Mouse (Mus musculus) brain, adult 2 months (tissue): ENCODE measurements around the gene Cmc4.
A peak's percentile ranks its signal among the peaks of the same experiment; 100 is the strongest.

Source experiments
- DNase-seq: peaks from one replicate; pipeline ENCODE4 v3.0.0; 2011; ENCODE audit warnings: low read depth, low spot score

The Cmc4 gene

DNA sequence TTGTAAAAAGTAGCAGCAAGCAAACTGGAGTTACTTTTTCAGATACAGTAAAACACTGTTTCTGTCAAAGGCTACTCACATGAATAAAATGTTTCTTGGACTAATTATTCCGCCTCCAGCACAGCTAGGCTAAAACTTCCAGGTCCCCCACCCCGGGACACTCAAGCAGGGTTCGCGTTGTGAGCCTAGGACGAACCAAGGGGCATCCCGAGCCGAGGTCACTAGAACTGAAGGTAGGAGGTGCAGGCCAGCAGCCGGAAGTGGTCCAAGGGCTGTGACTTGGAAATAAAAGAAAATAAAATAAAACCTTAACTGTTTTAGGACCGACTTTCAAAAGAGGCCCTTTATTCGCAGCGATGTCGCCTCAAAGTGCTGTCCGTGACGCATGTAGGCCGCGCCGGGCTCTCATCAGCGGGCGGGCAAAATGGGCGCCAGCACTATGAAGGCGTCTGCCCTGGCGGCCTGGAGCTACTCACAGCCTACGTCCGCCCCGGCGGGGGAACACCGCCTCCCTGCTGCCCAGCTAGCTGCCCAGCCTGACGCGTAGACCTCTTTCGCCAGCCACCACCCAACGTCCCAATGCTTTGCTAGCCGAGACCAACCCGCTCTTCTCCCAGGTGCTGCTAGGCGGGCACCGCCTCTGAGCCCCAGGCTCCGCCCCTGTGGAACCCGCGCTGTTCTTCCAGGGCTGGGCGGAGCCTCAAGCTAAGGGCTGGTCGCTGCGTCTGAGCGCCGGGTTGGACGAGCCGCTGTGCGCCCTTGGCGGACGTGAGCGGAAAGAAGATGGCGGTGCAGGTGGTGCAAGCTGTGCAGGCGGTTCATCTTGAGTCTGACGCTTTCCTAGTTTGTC, at the start of gene Cmc4, which contains the start of the genes Mtcp1 and Brcc3:
Gene Cmc4, minus strand, starts transcription at position 649 of the 850 bp plus-strand sequence.
Gene Mtcp1, minus strand, starts transcription at position 653 of the 850 bp plus-strand sequence.
Gene Brcc3, plus strand, starts transcription at position 693 of the 850 bp plus-strand sequence.
- peak; percentile 96 for DNase-seq

DNA sequence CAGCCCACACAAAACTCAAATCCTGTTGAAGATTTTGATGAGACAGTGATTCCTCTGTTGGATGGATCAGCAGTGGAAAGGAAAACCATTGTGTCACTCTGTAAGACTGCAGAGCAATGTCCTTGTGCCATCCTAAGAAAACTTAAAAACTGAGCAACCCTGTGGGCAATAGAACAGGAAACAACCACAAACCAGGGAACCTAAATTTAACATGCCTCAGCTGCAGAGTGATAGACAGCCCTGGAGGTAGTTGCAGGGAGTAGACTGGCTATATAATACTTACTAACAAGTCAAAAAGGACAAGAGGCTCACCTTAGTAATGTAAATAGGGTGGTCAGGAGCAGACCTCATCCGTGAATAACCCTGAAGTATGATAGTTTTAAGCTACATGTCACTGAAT, 38.2 kb upstream of the Cmc4 start:
- DNase-seq = no peak

DNA sequence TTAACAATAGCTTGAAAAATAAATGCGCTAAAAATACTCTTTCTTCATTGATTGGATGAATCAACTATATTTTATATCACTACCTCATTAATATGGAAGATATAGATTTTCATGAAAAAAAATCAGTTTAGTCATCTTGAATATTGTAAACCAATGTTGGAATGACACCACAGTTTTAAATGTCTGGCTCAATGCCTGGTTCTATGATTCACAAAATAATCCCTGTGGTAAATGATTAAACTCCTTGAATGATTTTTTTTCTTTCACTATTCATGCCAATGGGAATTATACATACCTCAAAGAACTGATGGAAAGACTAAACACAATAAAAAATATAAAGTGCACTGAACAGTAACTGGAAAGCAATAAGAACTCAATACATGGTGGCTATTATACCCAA, 6.7 kb downstream of the Cmc4 start:
- no peak for DNase-seq

DNA sequence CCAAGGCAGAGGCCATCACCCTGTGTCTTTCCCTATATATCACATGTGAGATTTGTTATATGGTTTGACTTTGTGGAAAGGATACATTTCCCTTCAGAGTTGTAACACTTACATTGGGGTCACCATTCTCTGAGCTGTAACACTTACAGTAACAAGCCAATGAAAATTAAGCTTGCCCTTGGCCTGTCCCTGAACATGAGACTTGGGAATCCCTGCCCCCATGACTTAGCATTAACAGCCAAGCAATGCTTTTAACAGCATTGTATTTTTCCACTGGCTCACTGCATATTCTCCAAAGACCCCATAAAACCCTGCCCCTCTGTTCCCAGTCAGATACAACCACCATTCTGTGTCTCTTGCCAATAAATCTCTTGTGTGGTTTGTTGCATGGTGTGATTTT, 13.0 kb downstream of the Cmc4 start:
- DNase-seq = no peak

- no peak for DNase-seq
Measured at GRCm38 (mm10) chrX:75402668-75403067, 13.7 kb downstream of the Cmc4 start.

- no peak for DNase-seq
Measured at GRCm38 (mm10) chrX:75399471-75399870, 16.9 kb downstream of the Cmc4 start.

DNA sequence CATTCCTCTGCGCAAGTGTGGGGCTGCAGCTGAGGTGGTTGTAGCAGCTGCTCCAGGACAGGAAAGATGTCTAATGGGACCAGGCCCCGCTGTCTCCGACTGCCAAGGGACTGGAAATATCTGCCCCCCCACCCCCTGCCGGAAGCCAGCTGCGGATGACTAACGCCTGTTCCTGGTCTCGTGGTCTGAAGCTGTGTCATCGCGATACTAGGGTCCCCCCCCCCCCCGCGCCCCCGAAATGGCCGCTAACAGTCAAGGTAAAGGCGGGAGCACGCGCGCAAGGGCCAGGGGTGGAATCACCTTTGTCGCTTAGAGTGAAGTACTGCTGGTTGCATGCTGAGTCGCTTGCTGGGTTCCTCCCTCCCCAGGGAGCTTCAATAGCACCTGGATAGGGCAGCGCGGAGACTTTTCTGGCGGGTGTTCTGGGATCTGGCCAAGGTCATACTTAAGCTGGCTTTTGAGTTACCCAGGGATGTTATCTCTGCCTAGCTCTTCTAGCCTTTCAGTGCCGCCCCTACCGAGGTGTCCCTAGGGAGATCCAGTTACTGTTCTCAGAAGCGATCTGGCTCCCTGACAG, 34.1 kb downstream of the Cmc4 start, which contains the start of the genes Fundc2 and F8:
Gene Fundc2, plus strand, starts transcription at position 205 of the 577 bp plus-strand sequence.
Gene F8, minus strand, starts transcription at position 421 of the 577 bp plus-strand sequence.
- peak; percentile 94 for DNase-seq

DNA sequence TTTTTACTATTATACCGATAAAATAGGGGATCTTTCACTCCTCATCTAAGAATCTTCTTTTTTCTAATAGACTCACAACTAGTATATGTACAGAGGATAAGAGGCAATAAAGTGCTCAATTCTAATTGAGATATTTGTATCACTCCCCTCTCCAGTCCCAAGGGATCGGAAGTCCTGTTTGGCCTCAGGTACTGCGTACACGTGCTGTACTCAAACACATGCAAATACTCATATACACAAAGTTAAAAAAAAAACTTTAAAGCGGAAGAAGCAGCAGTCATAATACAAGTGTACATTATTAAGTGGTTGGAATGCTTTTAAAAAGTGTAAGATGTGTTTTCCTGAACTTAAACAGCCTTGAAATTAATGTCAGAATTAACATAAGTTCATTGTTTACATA, 34.7 kb downstream of the Cmc4 start:
- DNase-seq = no peak

DNA sequence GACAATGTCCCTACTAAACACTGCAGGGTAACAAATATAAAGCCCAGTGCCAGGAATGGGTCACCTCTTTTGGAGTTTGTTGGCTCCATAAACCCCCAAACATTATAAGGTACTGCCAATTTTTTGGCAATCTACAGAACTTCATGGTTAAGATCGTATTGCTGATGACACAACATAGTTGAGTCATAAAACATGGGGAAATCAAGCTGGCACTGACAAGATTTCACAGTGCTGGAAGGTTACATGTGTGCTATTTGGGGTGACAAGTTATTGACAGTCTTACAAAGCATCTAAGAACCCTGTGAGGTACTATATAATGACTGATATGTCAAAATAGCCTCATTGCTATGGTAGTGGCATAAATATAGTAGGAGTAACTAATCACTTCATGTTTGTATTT, 35.2 kb downstream of the Cmc4 start:
- DNase-seq = no peak

- no peak for DNase-seq
Measured at GRCm38 (mm10) chrX:75376815-75377214, 39.6 kb downstream of the Cmc4 start.

DNA sequence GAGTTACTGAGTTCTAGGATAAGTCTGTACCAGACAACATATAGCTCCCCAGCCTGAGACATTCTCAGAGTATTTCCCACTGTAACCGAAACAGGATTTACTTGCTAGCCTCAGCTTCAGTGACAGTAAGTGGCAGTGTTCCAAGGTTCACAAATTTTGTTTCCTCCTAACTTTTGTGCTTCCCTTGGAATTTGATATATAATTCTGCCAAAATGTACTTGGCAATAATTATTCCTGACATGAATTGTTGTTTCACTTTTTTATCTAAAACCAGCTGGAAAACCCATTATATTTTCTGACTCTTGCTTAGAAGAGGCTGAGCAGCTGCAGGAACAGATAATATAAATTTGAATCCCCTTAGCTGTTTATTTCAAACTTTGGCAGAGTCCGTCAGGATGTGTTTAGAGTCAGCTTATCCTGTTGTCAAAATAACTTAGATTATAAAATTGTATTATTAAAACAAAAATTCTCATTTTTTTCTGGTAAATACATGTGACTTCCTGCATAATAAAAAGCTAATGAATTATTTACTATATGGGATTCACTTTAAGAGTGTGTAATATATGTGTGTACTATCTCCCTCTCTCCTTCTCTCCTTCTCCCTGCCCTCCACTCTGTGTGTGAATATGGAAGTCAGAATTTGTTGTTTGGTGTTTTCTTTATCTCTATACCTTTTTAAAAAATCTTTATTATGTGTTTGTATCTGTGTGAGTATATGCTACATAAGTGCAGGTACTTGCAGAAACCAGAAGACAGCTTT, 43.5 kb downstream of the Cmc4 start:
- DNase-seq = no peak

GRCm38 (mm10) chrX:75370197-75370596, 46.2 kb downstream of the Cmc4 start:
- no peak for DNase-seq
